Comparison of ENCODE assay signal across 21 mouse cellular contexts in genomic region chr5:144719781-144720180, GRCm38 (mm10). TPM values are rescaled to one million over a fixed set of nuclear protein-coding genes. Genes with fewer than 3 reads are reported as not detected.
A peak's percentile ranks its signal among the peaks of the same experiment; 100 is the strongest.
DNase-seq lines count a peak whose midpoint lies in the region; ATAC-seq lines count a peak whose summit lies in the region.
"Had no signal": no experiment of that assay in that cellular context is flagged by ENCODE, and none has a peak within 500 bp of the region (broad histone marks: within the 10 kb centered on the region; RNA-seq: fewer than 3 reads in every experiment).

No protein-coding gene starts in this region.

- no peaks in the 10 kb centered on the region for H3K36me3 ChIP-seq in intestine, embryonic 15.5 days
- H3K36me3 ChIP-seq: embryonic facial prominence, embryonic 13.5 days; heart, embryonic 13.5 days; midbrain, embryonic 10.5 days had no signal

- H3K4me2 ChIP-seq in intestine, embryonic 15.5 days (replicated peaks): no peak overlapping the region
- H3K4me2 ChIP-seq: embryonic facial prominence, embryonic 13.5 days; heart, embryonic 13.5 days had no signal

- H3K27me3 ChIP-seq in intestine, embryonic 15.5 days (replicated peaks): no peaks in the 10 kb centered on the region

- H3K4me1 ChIP-seq in intestine, embryonic 15.5 days (replicated peaks): no peaks in the 10 kb centered on the region
- H3K4me1 ChIP-seq: heart, embryonic 13.5 days had no signal

- no peak overlapping the region for H3K9ac ChIP-seq in intestine, embryonic 15.5 days
- H3K9ac ChIP-seq: embryonic facial prominence, embryonic 13.5 days; heart, embryonic 13.5 days; liver, embryonic 14.5 days had no signal

- 55% methylated on average over 6 of the region's 6 CpGs for WGBS in intestine, embryonic 15.5 days

- no peak overlapping the region for H3K27ac ChIP-seq in intestine, embryonic 15.5 days
- H3K27ac ChIP-seq: embryonic facial prominence, embryonic 13.5 days; heart, embryonic 13.5 days; liver, embryonic 14.5 days; midbrain, embryonic 10.5 days had no signal

- no peaks in the 10 kb centered on the region for H3K9me3 ChIP-seq in intestine, embryonic 15.5 days
- H3K9me3 ChIP-seq: embryonic facial prominence, embryonic 13.5 days; heart, embryonic 13.5 days; midbrain, embryonic 10.5 days had no signal

- H3K4me3 ChIP-seq in intestine, embryonic 15.5 days (replicated peaks): no peak overlapping the region
- H3K4me3 ChIP-seq: embryonic facial prominence, embryonic 13.5 days; heart, embryonic 13.5 days; midbrain, embryonic 10.5 days; myocyte had no signal

- no peak for ATAC-seq in intestine, embryonic 15.5 days
- no peak for ATAC-seq in megakaryocyte progenitor cell, adult 5-6 weeks (replicated peaks; ENCODE audit: poor library complexity)
- ATAC-seq: forebrain, embryonic 16.5 days; intestine, postnatal 0 days had no signal

- peak; percentile 52 to 65 for DNase-seq in cerebellum, postnatal 25 days
- no peak for DNase-seq in cerebellum, adult 9-10 months
- DNase-seq in layer of hippocampus, adult 9-11 months: peak; percentile 42
- DNase-seq in layer of hippocampus, adult 8-10 months (ENCODE audit: low spot score in 2 of 2): no peak
- peak; percentile 26 to 35 for DNase-seq in frontal cortex, postnatal 25 days (ENCODE audit: low spot score in 2 of 2)
- peak; percentile 35 for DNase-seq in right cerebral cortex, postnatal 14 days
- DNase-seq: adrenal gland, adult 8-10 months; gastrocnemius, postnatal 36 days; kidney, postnatal 10 days; lung, postnatal 10 days had no signal

RNA-seq across cellular contexts. Expression of gene Tmem130, which starts 41.8 kb away (rescaled TPM):
- 100 to 1,000 TPM; 124 to 160 (median 141) TPM for total RNA-seq in layer of hippocampus, adult 8-10 months (2022)
- 3.4 and 4.6 TPM in 2 replicates for polyA plus RNA-seq in intestine, embryonic 15.5 days (2015; fragmentation: Nextera tagmentation; extraction: Ambion mirVana)
- total RNA-seq in megakaryocyte progenitor cell, adult 5-6 weeks (2015): not detected in 2 replicates
- total RNA-seq in megakaryocyte progenitor cell, adult 5-6 weeks (2017): 0.03 TPM in 1 of 2 replicates, not detected in the other
- total RNA-seq: gastrocnemius, postnatal 36 days; hematopoietic stem cell, adult 5-6 weeks had no signal
- polyA plus RNA-seq: C2C12 had no signal

RNA-seq across cellular contexts. Expression of gene Trrap, which starts 47.8 kb away (rescaled TPM):
- total RNA-seq in layer of hippocampus, adult 8-10 months (2022): 100 to 1,000 TPM; 144 to 177 (median 152) TPM
- polyA plus RNA-seq in intestine, embryonic 15.5 days (2015; fragmentation: Nextera tagmentation; extraction: Ambion mirVana): 45.9 and 49.3 TPM in 2 replicates
- total RNA-seq in megakaryocyte progenitor cell, adult 5-6 weeks (2015): 67.1 and 67.3 TPM in 2 replicates
- total RNA-seq in megakaryocyte progenitor cell, adult 5-6 weeks (2017): 36.7 and 39.7 TPM in 2 replicates

Comparison
In these comparisons a context has a peak if more than half of its experiments do, and no peak if none do; other contexts are left out.
1. DNase-seq: peak in cerebellum, postnatal 25 days (2 of 2), layer of hippocampus, adult 9-11 months (single experiment), frontal cortex, postnatal 25 days (2 of 2) and right cerebral cortex, postnatal 14 days (single experiment); none in cerebellum, adult 9-10 months (single experiment) and layer of hippocampus, adult 8-10 months (0 of 2).
2. RNA of gene Tmem130, which starts 41.8 kb away (total RNA-seq): 124 to 160 TPM in layer of hippocampus, adult 8-10 months; 0.03 TPM in megakaryocyte progenitor cell, adult 5-6 weeks; every median in the first group is over 100 times any median in the second.